ENCODE assay signal across 9 mouse cellular contexts in genomic region chr5:27544816-27545270, GRCm38 (mm10). TPM values are rescaled to one million over a fixed set of nuclear protein-coding genes. Genes with fewer than 3 reads are reported as not detected.
A peak's percentile ranks its signal among the peaks of the same experiment; 100 is the strongest.
DNase-seq lines count a peak whose midpoint lies in the region; ATAC-seq and TF ChIP-seq lines count a peak whose summit lies in the region.
"Had no signal": no experiment of that assay in that cellular context is flagged by ENCODE, and none has a peak within 500 bp of the region (broad histone marks: within the 10 kb centered on the region; RNA-seq: fewer than 3 reads in every experiment).

No protein-coding gene starts in this region.

- no peaks in the 10 kb centered on the region for H3K27me3 ChIP-seq in hindbrain, embryonic 10.5 days (ENCODE audit: insufficient read depth, poor library complexity, severe bottlenecking)
- H3K27me3 ChIP-seq in hindbrain, embryonic 12.5 days: no peaks in the 10 kb centered on the region
- H3K27me3 ChIP-seq in liver, embryonic 14.5 days (ENCODE audit: control insufficient read depth, insufficient read depth, low read length): no peaks in the 10 kb centered on the region
- H3K27me3 ChIP-seq: heart, embryonic 15.5 days had no signal

- DNase-seq in hindbrain, embryonic 10.5 days (ENCODE audit: low spot score): peak; percentile 35
- peak; percentile 42 for DNase-seq in adrenal gland, adult 2 months
- peak; percentile 56 for DNase-seq in embryo, embryonic 11.5 days (ENCODE audit: low read depth, low spot score)
- DNase-seq in kidney, adult 11 months: peak; percentile 4
- no peak for DNase-seq in liver, embryonic 14.5 days (ENCODE audit: low read depth in 3 of 3, low spot score in 3 of 3)
- peak; percentile 29 for DNase-seq in right cerebral cortex, postnatal 14 days
- DNase-seq in natural killer cell, adult 2 months (ENCODE audit: low spot score in 2 of 2): no peak

- TF ChIP-seq CTCF in liver, embryonic 14.5 days (IDR thresholded peaks at IDR 0.05; ENCODE audit: low read depth): 0 out of 2 replicates have a peak, but pooled peaks have one; percentile 3

- 27% methylated on average over 2 of the region's 2 CpGs for WGBS in hindbrain, embryonic 10.5 days
- WGBS in hindbrain, embryonic 12.5 days: 15% methylated on average over 2 of the region's 2 CpGs
- 5% methylated on average over 2 of the region's 2 CpGs for WGBS in liver, embryonic 14.5 days (ENCODE audit: insufficient replicate concordance)

- ATAC-seq in hindbrain, embryonic 12.5 days (ENCODE audit: low FRiP score): no peak
- ATAC-seq in liver, embryonic 14.5 days (ENCODE audit: insufficient read depth): no peak

- H3K36me3 ChIP-seq in hindbrain, embryonic 10.5 days: no peaks in the 10 kb centered on the region
- no peaks in the 10 kb centered on the region for H3K36me3 ChIP-seq in hindbrain, embryonic 12.5 days
- H3K36me3 ChIP-seq in liver, embryonic 14.5 days (replicated peaks; ENCODE audit: control insufficient read depth, insufficient read depth, low read depth): no peaks in the 10 kb centered on the region
- H3K36me3 ChIP-seq: heart, embryonic 15.5 days had no signal

- H3K9me3 ChIP-seq in hindbrain, embryonic 10.5 days: no peaks in the 10 kb centered on the region
- H3K9me3 ChIP-seq in hindbrain, embryonic 12.5 days (replicated peaks): no peaks in the 10 kb centered on the region
- H3K9me3 ChIP-seq in liver, embryonic 14.5 days (ENCODE audit: control insufficient read depth, low read length): no peaks in the 10 kb centered on the region
- H3K9me3 ChIP-seq: heart, embryonic 15.5 days had no signal

- H3K4me3 ChIP-seq in hindbrain, embryonic 10.5 days: no peak overlapping the region
- H3K4me3 ChIP-seq in hindbrain, embryonic 12.5 days: no peak overlapping the region
- no peak overlapping the region for H3K4me3 ChIP-seq in liver, embryonic 14.5 days (ENCODE audit: insufficient read depth in 1 of 2, low read depth in 2 of 2, low read length in 2 of 2)
- H3K4me3 ChIP-seq: heart, embryonic 15.5 days had no signal

- H3K27ac ChIP-seq in hindbrain, embryonic 10.5 days: no peak overlapping the region
- no peak overlapping the region for H3K27ac ChIP-seq in hindbrain, embryonic 12.5 days
- no peak overlapping the region for H3K27ac ChIP-seq in liver, embryonic 14.5 days
- H3K27ac ChIP-seq: heart, embryonic 15.5 days had no signal

- no peaks in the 10 kb centered on the region for H3K4me1 ChIP-seq in hindbrain, embryonic 10.5 days (replicated peaks)
- H3K4me1 ChIP-seq in hindbrain, embryonic 12.5 days: no peaks in the 10 kb centered on the region
- no peaks in the 10 kb centered on the region for H3K4me1 ChIP-seq in liver, embryonic 14.5 days (replicated peaks; ENCODE audit: control insufficient read depth in 2 of 2, insufficient read depth in 2 of 2, low read length in 1 of 2)
- H3K4me1 ChIP-seq: heart, embryonic 15.5 days had no signal

- no peak for TF ChIP-seq EP300 in liver, embryonic 14.5 days (IDR thresholded peaks at IDR 0.05; ENCODE audit: low read depth)

- no peak overlapping the region for H3K4me2 ChIP-seq in hindbrain, embryonic 12.5 days (replicated peaks)
- no peak overlapping the region for H3K4me2 ChIP-seq in liver, embryonic 14.5 days (ENCODE audit: low read depth)
- H3K4me2 ChIP-seq: heart, embryonic 15.5 days had no signal

- no peak overlapping the region for H3K9ac ChIP-seq in hindbrain, embryonic 12.5 days
- no peak overlapping the region for H3K9ac ChIP-seq in liver, embryonic 14.5 days (replicated peaks)
- H3K9ac ChIP-seq: heart, embryonic 15.5 days had no signal

RNA-seq across cellular contexts. Expression of gene Speer4b, which starts 43.6 kb away (rescaled TPM):
- 0.82 TPM in 1 of 2 replicates, not detected in the other for polyA plus RNA-seq in hindbrain, embryonic 10.5 days (2016; fragmentation: Nextera tagmentation; extraction: Ambion mirVana)
- 0.25 and 0.53 TPM in 2 replicates for polyA plus RNA-seq in hindbrain, embryonic 12.5 days (2016; fragmentation: Nextera tagmentation; extraction: Ambion mirVana)
- total RNA-seq in adrenal gland, adult 2 months (2021): not detected
- not detected in 2 replicates for polyA plus RNA-seq in adrenal gland, adult 2 months (2012; rRNA removed)
- polyA plus RNA-seq in liver, embryonic 14.5 days (2012; rRNA removed): not detected in 2 replicates
- polyA plus RNA-seq in liver, embryonic 14.5 days (2014; fragmentation: Nextera tagmentation; extraction: Ambion mirVana): not detected in 2 replicates
- polyA plus RNA-seq: heart, embryonic 15.5 days had no signal

Comparison
In these comparisons a context has a peak if more than half of its experiments do, and no peak if none do; other contexts are left out.
1. DNase-seq: peak in hindbrain, embryonic 10.5 days (single experiment), adrenal gland, adult 2 months (single experiment), embryo, embryonic 11.5 days (single experiment), kidney, adult 11 months (single experiment) and right cerebral cortex, postnatal 14 days (single experiment); none in liver, embryonic 14.5 days (0 of 3) and natural killer cell, adult 2 months (0 of 2).